Mouse (Mus musculus): ENCODE measurements at regions not wholly inside any gene's neighbourhood (a gene's known extent, or its start where the extent isn't known, plus 50 kb on each side); places are given as distances from the start of the nearest gene placed in this dataset.

DNA sequence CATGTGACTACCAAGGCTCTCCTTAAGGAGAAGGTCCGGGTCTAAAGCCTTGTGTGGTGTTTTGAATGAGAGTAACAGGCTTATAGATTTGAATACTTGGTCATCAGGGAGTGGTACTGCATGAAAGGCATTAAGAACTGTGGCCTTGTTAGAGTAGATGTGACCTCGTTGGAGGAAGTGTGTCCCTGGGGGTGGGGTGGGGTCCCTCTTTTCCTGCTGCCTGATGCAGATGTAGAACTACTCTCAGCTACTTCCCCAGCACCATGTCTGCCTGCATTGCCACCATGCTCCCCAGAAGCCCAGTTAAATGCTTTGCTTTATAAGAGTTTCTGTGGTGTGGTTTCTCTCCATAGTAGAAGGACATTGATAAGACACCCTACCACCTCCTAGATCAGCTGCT, 367.9 kb downstream of the Cbln4 start:
- no peak for DNase-seq (ENCODE audit: low spot score in 2 of 2)

DNA sequence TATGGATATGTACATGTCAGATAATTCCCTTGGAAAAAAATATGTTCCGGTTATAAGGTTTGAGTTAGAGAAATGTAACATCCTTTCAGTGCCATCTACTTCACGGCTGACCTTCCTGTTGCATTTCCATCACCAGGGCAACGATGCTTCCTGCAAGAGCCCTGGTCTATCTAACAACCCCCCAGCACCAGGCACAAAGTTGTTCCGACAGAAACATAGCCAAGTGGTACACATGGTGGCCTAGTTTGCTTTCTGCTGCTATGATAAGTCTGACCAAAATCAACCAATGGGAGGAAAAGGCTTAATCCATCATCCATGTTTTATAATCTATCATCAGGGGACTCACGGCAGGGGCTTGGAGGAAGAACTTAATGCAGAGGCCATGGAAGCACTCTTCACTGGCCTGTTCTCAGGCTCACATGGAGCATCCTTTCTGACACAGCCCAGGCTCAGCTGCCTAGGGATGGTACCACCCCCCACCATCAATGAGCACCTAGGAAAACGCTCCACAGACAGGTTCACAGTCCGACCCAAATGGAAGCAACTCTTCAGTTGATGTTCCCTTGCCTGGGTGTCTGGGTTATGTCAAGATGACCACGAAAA, 372.2 kb downstream of the Cbln4 start:
- no peak for DNase-seq (ENCODE audit: low spot score in 2 of 2)

DNA sequence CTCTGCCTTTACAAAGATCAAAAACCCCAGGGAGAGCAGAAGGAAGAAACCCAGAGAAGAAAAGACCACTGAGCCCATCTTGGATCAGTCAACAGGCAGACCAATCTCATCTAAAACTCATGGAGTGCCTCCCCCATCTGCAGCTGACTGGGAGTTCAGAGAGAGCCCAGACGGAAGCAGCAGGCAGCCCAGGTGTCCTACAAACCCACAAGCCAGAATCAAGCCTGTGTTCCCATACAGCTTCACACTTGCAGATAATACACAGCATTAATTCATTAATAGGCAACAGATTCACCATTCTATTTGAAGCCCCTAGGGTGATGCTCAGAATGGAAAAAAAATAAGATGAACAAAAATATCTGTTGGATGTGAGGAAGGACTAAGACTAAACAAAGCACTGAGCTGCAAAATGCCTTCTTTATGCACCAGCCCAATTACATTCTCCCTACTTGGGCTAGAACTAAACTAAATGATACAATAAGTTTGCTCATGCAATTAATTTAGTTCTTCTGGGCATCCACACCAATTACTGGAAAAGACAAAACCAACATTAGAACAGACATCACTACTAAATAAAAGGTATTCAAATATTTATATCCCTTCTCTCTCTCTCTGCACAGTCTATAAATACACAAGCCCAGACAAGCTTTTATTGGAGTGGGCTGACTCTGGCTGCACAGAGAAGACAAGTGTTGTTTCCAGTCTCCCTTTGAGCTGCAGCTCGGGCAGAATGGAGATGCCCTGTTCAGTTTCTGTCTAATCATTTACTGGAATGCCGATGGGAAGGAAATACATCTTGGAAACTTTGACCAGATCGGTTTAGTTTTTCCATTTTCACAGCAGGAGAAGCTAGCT, 374.2 kb downstream of the Cbln4 start:
- DNase-seq (ENCODE audit: low spot score in 2 of 2) = no peak

DNA sequence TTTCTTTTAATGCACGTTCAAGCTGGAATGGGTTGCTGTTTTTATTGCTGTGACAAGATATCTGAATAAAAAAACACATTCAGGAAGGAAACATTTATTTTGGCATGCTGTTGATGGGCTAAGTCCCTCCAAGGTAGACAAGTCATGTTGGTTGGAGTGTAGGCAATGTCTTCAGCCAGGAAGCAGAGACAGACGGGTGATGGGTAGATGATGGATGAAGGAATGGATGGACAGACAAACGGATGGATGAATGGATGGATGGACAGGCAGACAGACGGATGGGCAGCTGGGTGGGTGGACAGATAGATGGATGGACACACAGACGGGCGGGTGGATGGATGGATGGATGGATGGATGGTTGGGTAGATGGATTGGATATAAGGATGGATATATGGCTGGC, 380.7 kb downstream of the Cbln4 start:
- no peak for DNase-seq (ENCODE audit: low spot score in 2 of 2)

DNA sequence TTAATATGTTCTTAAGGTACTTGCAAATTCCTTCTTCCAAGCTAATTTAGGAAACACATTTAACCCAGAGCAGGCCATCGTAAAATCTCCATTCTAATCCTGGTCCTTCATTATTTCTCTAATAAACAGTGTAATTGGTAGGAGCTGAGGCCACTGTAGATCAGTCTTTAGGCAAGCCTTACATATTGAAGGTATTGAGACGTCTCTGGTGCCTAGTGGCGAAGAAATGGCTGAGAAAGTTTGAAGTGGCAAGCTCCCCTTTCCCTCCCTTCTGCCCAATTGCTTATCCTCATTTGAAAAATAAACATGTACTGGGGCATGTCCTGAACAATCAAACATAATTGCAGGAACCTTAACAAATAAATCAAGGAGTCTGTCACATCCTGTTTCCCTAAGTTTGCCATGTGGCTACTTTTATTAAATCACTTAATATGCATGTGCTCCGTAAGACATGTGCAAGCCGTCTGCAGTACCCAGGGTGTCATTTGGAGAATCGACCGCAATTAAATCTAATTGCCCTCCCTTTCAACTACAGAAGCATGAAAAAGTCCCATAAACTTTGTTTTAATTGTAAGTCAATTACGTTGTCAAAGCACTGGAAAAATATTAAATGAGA, 381.3 kb downstream of the Cbln4 start:
- no peak for DNase-seq (ENCODE audit: low spot score in 2 of 2)

DNA sequence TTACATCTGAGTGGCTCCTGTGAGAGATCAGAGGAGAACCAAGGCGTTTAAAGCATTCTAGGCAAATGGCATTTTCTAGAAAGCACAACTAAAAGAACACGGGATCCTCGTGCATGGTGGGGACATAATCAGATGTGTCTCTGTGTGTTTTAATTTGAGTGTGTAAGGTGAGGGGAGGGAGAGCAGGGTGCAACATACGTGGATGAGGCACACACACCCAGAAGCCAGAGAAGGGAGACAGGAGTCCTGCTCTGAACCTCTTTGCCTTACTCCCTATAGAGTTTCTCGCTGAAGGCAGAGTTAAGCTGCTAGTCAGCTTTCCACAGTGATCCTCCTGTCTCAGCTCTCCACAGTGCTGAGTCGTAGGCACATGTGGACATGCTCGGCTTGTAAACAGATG, 386.1 kb downstream of the Cbln4 start:
- no peak for DNase-seq (ENCODE audit: low spot score in 2 of 2)

DNA sequence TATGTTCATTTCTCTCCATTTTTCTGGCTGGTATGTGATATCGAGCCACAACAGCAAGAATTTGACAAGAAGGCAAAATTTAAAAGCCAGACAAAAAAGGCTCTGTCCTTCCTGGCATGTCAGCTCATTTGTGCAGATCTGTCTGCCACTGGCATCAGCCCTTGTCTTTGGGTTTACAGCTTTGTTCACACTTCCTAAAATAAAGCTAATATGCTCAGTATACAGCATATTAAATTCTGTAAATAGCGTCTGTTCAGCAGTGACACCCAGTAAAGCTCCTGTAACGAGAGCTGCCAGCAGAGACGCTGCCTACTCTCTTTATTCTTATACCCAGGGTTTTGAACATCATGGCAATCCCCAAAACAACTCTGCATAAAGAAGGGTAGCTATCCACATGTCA, 401.5 kb downstream of the Cbln4 start:
- no peak for DNase-seq (ENCODE audit: low spot score in 2 of 2)

DNA sequence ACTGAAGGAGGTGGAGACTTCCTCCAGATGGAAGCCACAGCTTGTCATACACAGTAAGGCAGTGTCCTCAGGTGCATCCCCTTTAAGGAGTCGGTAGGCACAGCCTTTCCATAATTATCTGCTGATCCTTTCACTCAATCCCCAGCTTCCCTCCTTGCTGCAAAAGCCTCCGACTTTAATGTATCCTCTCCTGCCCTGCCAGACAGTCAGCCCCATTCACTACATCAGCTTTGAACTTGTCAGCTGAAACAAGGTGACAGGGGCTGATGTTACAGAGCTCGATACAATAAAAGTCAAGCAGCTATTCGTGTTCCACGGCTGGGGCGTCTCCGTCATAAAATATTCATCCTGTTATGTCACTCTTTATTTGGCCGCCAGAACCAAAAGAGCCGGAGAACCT, 402.8 kb downstream of the Cbln4 start:
- no peak for DNase-seq (ENCODE audit: low spot score in 2 of 2)

DNA sequence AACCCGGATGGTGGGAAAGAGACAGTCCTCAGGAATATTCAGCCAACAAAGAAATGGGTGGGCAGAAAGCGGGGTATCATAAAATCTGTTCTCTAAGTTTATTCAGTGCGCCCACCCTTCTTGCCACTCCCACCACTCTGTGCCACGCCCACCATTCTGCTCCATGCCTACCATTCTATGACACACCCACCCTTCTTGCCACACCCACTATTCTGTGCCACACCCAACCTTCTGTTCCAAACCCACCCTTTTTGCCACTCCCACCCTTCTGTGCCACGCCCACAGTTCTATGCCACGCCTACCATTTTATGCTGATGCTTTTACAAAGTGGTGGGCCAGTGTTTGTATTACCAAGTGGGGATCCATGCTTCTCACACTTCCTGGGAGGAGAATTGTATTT, 404.3 kb downstream of the Cbln4 start:
- DNase-seq (ENCODE audit: low spot score in 2 of 2) = no peak

DNA sequence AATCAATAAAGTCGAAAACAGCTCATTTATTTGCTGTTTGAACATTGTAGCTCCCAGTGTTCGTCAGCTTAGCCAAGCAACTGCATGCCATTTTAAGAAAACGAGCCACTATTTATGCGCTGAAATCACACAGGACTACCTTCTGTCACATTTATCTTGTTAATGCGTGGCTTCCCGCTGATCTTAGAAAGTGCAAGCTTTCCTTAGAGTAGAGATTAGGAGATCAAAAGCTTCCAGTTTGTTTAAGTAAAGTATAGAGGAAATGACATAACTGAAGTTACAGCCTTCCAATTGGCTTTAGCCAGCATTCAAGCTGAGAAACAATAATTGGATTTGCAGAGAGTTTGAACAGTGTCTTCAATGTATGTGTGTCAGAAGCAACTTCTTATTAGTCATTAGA, 406.4 kb downstream of the Cbln4 start:
- no peak for DNase-seq (ENCODE audit: low spot score in 2 of 2)

DNA sequence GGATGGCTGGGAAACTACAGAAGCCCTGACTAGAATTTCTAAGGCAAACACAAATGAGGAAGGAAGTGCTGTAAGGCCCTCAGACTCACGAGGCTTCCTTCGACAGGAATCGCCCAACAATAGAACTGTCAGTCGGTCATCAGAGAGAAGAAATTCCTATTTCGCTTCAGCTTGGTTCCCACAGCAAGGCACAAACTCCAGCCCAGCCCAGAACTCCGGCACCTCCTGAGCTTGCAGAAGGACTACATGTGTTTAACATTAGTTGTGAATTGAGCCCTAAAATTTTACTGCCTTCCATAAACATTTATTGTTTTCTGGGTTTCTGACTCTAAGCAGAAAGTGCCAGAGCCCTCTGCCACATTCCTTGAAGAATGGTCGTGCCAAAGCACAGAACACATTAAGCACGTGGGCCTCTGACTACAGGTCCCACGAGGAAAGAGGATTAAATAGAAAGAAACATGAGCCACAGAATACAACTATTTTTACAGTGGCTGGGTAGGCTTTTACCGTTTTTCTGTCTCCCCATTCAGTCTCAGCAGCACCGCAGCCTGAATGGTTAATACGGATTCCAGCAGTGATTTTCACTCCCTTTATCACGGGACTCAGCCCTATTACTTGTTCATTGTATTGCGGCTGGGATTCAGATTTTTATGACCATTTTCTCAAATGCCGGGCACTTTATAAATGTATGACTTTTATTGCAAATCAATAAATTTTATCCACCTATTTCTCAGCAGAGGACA, 409.7 kb downstream of the Cbln4 start:
- no peak for DNase-seq (ENCODE audit: low spot score in 2 of 2)

DNA sequence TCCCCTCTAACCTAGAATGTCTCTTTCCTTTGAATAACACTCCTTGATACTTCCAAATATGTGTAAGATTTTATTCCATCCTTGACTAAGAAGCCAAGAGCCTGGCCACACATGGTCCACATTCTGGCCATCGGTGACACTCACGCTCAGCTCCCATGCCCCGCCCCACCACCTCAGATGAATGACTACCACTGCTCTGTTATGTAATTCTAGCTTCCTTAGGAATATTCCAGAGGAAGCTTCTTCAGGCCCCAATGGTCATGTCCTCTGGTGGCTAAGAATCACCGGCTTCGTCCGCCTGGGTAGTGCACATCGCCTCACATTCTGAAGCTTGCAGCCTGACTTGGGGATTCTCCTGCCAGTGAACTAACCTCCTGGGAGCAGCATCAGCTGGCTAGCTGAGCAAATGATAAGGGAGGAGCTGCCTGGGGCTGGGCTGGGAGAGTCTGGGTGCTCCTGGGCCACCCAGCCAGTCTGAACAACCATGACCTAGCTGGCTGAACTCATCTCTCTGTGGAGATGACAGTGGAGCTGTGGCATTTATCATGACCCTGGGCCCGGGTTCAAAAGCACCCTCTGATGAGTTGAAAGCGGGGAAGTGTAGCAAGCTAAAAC, 413.1 kb downstream of the Cbln4 start:
- no peak for DNase-seq (ENCODE audit: low spot score in 2 of 2)

DNA sequence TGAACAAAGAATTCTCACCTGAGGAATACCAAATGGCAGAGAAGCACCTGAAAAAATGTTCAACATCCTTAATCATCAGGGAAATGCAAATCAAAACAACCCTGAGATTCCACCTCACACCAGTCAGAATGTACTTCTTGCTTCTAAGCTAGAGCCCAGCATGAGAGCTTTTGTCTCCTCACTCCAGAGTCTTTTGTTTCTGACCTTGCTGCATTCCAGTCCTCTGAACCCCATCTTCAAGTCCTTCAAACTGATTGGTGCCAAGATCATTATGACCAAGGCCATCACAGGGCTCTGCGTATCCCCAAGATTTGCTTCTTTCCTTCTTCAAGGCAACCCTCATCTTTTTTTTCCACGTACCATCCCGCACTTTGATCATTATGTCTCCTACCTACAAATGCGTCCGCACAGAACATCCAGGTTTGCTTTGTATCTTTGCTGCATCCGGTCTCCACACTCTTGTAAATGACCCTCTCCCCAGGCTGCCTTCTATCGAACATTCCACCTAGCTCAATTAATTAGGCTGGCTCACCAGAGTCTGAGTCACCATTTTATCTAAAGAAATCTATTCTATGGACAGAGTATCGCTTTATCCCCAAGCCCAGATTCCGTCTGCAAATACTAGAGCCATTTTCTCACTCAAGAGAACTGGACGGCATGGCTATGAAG, 414.9 kb downstream of the Cbln4 start:
- no peak for DNase-seq (ENCODE audit: low spot score in 2 of 2)

DNA sequence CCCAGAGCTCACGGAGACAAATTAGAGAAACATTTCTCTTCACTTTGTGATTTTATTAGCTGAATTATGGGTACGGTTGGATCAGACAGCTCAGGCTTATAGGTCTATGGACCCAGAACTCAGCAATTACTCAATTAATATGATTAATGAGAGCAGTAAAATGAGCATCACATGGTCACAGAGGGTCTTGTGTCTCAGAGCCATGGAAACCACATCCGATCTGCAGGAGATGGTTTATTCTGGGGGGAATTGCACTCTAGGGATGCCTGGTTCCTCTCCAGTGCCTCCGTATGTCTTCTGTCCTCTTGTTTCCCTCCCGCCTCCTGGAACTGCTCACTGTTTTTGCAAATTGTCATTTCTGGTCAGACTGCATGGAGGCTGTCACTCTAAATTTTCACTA, 422.6 kb downstream of the Cbln4 start:
- DNase-seq (ENCODE audit: low spot score in 2 of 2) = no peak

DNA sequence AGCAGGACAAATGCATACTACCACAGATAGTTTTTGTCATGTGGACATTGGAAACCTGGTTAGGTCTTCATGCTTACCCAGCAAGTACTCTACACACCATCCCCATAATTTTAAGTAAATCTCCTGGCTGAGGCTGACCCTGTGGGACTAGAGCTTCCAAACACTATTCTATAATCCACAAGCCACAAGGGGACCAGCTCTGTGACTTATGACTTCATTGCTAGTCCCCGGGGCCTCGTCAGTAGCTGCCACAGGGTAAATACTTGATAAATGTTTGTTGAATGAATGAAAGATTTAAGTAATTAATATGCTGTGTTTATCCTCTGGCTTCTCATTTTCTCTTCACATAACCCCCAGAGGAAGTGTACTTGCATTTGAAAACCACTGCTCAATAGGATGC, 423.0 kb downstream of the Cbln4 start:
- DNase-seq (ENCODE audit: low spot score in 2 of 2) = no peak

DNA sequence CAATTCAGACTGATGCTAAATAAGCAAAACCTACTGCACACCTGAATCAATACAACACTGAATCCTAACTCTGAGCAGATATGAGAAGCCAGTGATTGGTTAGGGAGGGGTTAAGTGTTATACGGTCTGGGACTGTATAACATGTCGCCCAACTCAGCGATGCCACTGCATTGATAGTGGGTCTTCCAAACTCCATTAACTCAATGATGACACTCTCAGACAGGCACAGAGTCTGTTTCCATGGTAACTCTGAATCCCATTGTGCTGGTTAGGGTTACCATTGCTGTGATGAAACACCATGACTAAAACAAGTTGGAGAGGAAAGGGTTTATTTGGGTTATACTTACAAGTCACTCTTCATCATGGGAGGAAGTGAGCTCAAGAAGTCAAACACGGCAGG, 424.5 kb downstream of the Cbln4 start:
- DNase-seq (ENCODE audit: low spot score in 2 of 2) = no peak

DNA sequence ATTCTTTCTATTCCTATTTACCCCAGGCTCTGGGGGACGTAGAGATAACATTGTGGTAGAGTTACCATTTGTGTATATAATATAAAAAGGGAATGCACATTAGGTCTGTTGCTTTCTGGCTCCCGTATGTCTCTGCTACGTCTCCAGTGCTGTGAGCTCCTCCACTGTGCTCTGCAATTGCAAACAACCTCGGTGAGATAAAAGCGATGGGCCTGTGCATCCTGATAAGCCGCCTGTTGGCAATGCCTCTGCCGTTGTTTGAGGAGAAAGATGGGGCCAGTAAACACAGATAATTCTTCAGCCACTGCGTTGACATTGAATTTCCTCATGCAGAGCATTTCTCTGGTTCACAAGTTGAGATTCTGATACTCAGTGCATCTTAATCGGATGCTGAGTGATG, 424.9 kb downstream of the Cbln4 start:
- DNase-seq (ENCODE audit: low spot score in 2 of 2) = no peak

DNA sequence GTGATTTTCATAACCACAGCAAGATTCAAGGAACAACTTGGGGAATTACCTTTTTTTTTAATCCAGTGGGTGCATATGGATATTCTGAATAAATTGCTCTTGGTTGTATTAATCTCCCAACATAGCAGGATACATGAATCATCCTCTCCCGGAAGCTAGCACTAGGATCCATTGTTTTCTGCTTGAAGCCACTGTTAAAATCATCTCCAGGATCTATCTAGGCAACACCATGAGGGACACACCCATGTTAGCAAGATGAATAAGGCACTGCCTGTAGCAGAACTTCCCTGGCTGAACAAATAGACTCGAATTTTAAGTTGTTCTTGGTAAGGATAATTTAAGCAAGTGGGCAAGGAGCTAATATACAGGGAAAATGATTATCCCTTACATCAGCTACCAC, 427.8 kb downstream of the Cbln4 start:
- DNase-seq (ENCODE audit: low spot score in 2 of 2) = no peak

DNA sequence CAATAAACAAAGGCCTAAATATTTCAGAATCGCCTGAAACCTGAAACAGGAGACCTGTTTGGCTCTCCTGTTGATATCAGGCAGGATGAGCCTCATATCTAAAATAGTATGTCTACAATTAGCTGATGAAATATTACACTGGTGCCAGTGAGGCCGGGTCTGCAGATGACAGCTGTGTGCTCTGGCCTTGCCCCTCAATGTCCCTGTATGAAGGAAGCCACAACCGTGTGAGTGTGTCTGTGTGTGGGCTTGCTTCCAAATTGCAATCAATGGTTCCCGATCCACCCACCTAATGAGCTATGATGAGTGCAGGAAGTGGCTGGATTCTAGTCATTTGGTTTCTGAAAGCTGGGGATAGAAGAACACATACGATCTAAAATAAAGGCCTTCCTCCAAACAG, 438.2 kb downstream of the Cbln4 start:
- DNase-seq (ENCODE audit: low spot score in 2 of 2) = no peak

DNA sequence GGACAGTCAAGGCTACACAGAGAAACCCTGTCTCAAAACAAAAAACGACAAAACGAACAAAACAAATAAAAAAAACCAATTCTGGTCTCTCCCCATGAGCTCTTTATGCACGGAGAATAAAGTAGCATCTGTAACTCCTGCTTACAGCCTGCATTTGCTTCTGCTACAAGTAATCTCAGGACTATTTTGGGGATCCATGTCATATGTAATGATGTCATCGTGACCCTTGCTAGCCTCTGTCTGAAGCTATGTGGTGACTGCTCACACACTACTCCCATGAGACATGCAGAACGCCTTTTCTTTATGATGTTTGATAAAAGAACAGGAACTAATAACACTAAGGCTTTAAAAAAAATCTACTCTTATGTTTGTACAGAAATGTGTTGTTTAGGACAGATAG, 448.0 kb downstream of the Cbln4 start:
- no peak for DNase-seq (ENCODE audit: low spot score in 2 of 2)

DNA sequence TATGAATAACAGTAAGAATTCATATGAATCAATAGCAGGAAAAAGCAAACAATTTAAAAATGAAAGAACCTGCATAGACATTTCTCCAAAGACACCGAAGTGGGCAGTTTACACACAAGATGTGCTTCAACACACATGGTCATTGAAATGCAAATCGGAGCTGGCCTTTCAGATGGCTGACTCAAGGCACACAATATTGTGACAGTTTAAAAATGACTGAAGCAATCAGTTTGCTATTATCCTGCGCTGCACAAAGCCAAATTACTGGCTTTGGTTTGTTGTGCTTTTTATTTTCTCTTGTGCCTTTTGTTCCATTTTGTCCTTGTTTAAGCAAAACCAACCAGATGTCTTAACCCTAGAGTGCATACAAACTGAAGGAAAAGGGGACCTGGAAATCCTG, 449.4 kb downstream of the Cbln4 start:
- no peak for DNase-seq (ENCODE audit: low spot score in 2 of 2)

DNA sequence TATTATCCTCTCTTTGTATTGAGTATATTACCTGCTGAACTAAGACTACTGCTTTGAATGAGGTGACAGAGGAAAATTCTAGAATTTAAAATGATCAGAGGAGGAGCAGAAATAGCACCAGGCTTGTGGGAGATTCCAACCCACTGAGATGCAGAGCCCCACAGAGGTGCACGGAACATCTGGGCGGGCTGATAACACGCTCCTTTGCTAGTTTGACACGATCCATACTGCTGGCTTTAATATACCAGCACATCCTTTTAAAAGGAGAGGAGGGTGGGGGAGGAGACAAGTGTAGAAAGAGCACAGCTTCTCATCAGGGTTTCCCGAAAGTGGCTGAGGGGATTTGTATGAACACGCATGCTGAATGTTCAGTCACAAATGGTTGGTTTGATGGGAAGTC, 451.0 kb downstream of the Cbln4 start:
- DNase-seq (ENCODE audit: low spot score in 2 of 2) = no peak

Measured in frontal cortex, postnatal 25 days (tissue).